Mouse (Mus musculus) intestine, embryonic 16.5 days (tissue): Measurements from ENCODE around the gene Tmf1. TPM values are rescaled to one million over a fixed set of nuclear protein-coding genes. Genes with fewer than 3 reads are reported as not detected.

ENCODE experiments used
- ATAC-seq: fragments of 200-750 bp; cut with Nextera tagmentation; 2 replicates; pipeline ENCODE4 v1.8.0; 2017; ENCODE audit warnings: moderate TSS enrichment, moderate library complexity
- H3K27ac ChIP-seq: fragments of 300-500 bp; sonication (generic); 2 replicates; pipeline ENCODE4 v1.5.1; 2014; ENCODE audit warnings: mild to moderate bottlenecking, low read length
- H3K27me3 ChIP-seq: fragments of 300-500 bp; sonication (generic); replicated peaks from 2 replicates; pipeline ENCODE4 v1.6.1; 2014; ENCODE audit warnings: low read length, control low read depth, mixed read lengths; ENCODE audit not compliant: control insufficient read depth, insufficient read depth
- H3K36me3 ChIP-seq: fragments of 300-500 bp; sonication (generic); 2 replicates; pipeline ENCODE4 v1.6.1; 2014; ENCODE audit warnings: low read length, control low read depth; ENCODE audit not compliant: control insufficient read depth, insufficient read depth
- H3K4me1 ChIP-seq: fragments of 300-500 bp; sonication (generic); 2 replicates; pipeline ENCODE4 v1.6.1; 2014; ENCODE audit warnings: low read length, control low read depth, mixed read lengths; ENCODE audit not compliant: control insufficient read depth, insufficient read depth
- H3K4me2 ChIP-seq: fragments of 300-500 bp; sonication (generic); 2 replicates; pipeline ENCODE4 v1.6.1; 2014; ENCODE audit warnings: low read depth, low read length, control low read depth
- H3K4me3 ChIP-seq: fragments of 300-500 bp; sonication (generic); 2 replicates; pipeline ENCODE4 v1.5.1; 2014; ENCODE audit warnings: mild to moderate bottlenecking, low read length
- H3K9ac ChIP-seq: fragments of 300-500 bp; sonication (generic); 2 replicates; pipeline ENCODE4 v1.6.1; 2014; ENCODE audit warnings: low read depth, low read length
- H3K9me3 ChIP-seq: fragments of 300-500 bp; sonication (generic); 2 replicates; pipeline ENCODE4 v1.6.1; 2016; ENCODE audit warnings: low read length, control low read depth; ENCODE audit not compliant: control insufficient read depth
- WGBS: fragments of 180-500 bp; shearing (Covaris S2); extraction: QIAGEN DNeasy Blood & Tissue Kit; methylation state at CpG from one replicate; pipeline ENCODE4 v1.1.7; 2014; 5-methylcytosine and 5-hydroxymethylcytosine counted together
- polyA plus RNA-seq: library from polyadenylated mRNA; unstranded; fragments of >200 nt; fragmentation: Nextera tagmentation; extraction: Ambion mirVana; gene quantifications from 2 replicates; pipeline ENCODE4 v1.2.1, GENCODE M21; 2015

Gene Tmf1
- polyA plus RNA-seq, 1 experiment from 2014 or later, result 23.3 TPM

- 0 out of 2 replicates have a peak, but pooled peaks cover 2% of the 10 kb centered on the region for H3K4me1 ChIP-seq
- H3K9ac ChIP-seq, result no peak overlapping the region
- H3K4me2 ChIP-seq, result no peak overlapping the region
- no peaks in the 10 kb centered on the region for H3K36me3 ChIP-seq
- ATAC-seq, result peak; percentile 91
- H3K27ac ChIP-seq, result 0 out of 2 replicates have a peak overlapping the region, but pooled peaks have one; percentile 11
- no peaks in the 10 kb centered on the region for H3K27me3 ChIP-seq
- H3K9me3 ChIP-seq, result no peaks in the 10 kb centered on the region
- no peak overlapping the region for H3K4me3 ChIP-seq
- WGBS, result 53% methylated on average over 10 of the region's 10 CpGs
These were observed 54.4 kb downstream of the Tmf1 start for GRCm38 (mm10) chr6:97124336-97125010.

DNA sequence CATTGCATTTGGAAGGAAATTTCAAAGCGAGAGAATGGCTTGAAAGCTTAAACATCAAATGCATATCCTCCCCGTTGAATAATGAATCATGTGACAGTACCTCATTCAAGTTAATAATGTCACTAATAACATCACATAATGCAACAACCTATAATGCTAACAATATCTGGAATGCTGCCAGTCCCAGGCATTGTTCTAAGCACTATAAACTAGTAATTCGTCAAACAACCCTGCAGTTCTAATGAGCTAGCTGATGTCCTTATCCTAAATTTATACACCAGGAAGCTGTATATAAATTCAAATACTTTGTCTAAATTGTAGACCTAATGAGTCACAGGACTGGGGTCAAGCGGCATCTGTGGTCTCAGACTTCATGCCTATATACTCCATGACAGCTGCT lies 58.0 kb downstream of the Tmf1 start:
- Histone ChIP-seq H3K4me2 (no peak overlapping the region), H3K4me3 (no peak overlapping the region), H3K27ac (no peak overlapping the region), H3K36me3 (no peaks in the 10 kb centered on the region), H3K4me1 (0 out of 2 replicates have a peak, but pooled peaks cover 2% of the 10 kb centered on the region), H3K27me3 (no peaks in the 10 kb centered on the region), H3K9ac (no peak overlapping the region), H3K9me3 (no peaks in the 10 kb centered on the region)
- no peak for ATAC-seq
- WGBS, result 70% methylated on average over 4 of the region's 4 CpGs

DNA sequence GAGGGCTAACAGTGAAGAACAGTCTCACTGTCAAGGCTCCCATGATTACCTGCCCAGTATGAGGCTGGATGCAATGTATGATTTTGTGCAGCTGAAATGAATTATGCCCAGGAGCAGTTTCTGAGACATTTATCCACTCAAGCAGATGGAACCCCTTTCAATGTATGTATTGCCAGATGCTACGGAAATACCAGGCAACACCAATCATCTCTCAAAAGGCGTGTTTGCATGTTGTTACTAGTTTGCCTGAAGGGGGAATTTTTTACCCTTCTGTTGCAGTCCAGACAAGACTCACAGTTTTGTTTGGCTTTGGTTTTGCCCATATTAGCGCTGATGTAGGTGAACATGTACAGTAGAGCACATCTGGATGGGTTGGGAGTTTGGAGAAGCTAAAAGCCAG lies 60.6 kb downstream of the Tmf1 start:
- Histone ChIP-seq H3K9me3 (no peaks in the 10 kb centered on the region), H3K4me2 (no peak overlapping the region), H3K9ac (no peak overlapping the region), H3K4me1 (no peaks in the 10 kb centered on the region), H3K4me3 (no peak overlapping the region), H3K36me3 (no peaks in the 10 kb centered on the region), H3K27me3 (no peaks in the 10 kb centered on the region), H3K27ac (no peak overlapping the region)
- WGBS, result 86% methylated on average over 3 of the region's 3 CpGs
- no peak for ATAC-seq

GRCm38 (mm10) chr6:97116896-97117295 lies 62.0 kb downstream of the Tmf1 start:
- Histone ChIP-seq H3K4me1 (no peaks in the 10 kb centered on the region), H3K9ac (no peak overlapping the region), H3K36me3 (no peaks in the 10 kb centered on the region), H3K9me3 (no peaks in the 10 kb centered on the region), H3K4me3 (no peak overlapping the region), H3K27ac (no peak overlapping the region), H3K4me2 (no peak overlapping the region), H3K27me3 (no peaks in the 10 kb centered on the region)
- WGBS, result 85% methylated on average over 5 of the region's 5 CpGs
- ATAC-seq, result no peak

- no peak for ATAC-seq
- no peak overlapping the region for H3K4me3 ChIP-seq
- no peak overlapping the region for H3K27ac ChIP-seq
- 66% methylated on average over 3 of the region's 3 CpGs for WGBS
- no peaks in the 10 kb centered on the region for H3K27me3 ChIP-seq
- no peaks in the 10 kb centered on the region for H3K9me3 ChIP-seq
- H3K4me1 ChIP-seq, result no peaks in the 10 kb centered on the region
- H3K9ac ChIP-seq, result no peak overlapping the region
- no peaks in the 10 kb centered on the region for H3K36me3 ChIP-seq
- H3K4me2 ChIP-seq, result no peak overlapping the region
These were observed 64.1 kb downstream of the Tmf1 start for GRCm38 (mm10) chr6:97114821-97115220.

DNA sequence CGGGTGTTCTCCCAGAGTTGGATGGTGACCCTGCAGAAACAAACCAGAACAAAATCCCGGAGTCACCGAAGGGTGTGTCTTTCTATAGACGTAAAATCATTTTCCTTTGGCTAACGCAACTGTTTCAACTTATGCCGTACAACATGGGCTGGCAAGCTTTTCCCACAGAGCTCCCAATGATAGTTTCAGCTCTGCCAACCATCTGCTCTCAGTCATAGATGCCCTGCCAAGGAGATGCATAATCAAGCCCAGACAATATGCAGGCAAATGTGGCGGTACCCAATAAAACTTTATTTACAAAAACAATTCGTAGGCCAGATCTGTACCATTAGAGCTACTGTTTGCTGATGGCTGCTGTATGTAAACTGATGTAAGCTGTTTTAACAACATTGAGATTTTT lies 66.7 kb downstream of the Tmf1 start:
- WGBS, result 92% methylated on average over 8 of the region's 8 CpGs
- H3K27me3 ChIP-seq, result no peaks in the 10 kb centered on the region
- ATAC-seq, result no peak
- H3K4me2 ChIP-seq, result no peak overlapping the region
- H3K36me3 ChIP-seq, result no peaks in the 10 kb centered on the region
- no peaks in the 10 kb centered on the region for H3K4me1 ChIP-seq
- H3K9ac ChIP-seq, result no peak overlapping the region
- no peak overlapping the region for H3K27ac ChIP-seq
- no peak overlapping the region for H3K4me3 ChIP-seq
- H3K9me3 ChIP-seq, result no peaks in the 10 kb centered on the region

DNA sequence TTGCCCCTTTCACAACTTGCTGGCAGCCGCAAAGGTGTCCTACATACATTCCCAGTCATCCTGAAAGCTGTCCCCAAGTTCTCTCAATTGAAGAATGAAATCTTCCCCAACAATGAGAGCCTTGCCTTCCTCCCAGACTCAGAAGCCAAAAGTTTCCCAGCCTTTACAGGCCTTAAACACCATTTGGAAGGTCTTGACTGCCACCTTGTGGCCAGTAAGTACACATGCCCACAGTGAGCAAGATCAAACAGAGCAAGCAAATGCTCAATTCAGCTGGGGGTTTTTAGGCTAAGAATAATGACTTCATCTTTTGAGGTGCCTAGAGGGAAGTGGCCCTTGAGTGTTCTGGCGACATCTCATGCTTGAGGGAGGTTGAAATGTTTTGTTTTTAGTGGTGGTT lies 72.1 kb downstream of the Tmf1 start:
- WGBS, result 22% methylated on average over 2 of the region's 2 CpGs
- Histone ChIP-seq H3K36me3 (no peaks in the 10 kb centered on the region), H3K27ac (no peak overlapping the region), H3K27me3 (0 out of 2 replicates have a peak, but pooled peaks cover 3% of the 10 kb centered on the region), H3K9ac (no peak overlapping the region), H3K4me2 (no peak overlapping the region), H3K4me1 (no peaks in the 10 kb centered on the region), H3K9me3 (no peaks in the 10 kb centered on the region), H3K4me3 (no peak overlapping the region)
- ATAC-seq, result peak; percentile 52

- 0 out of 2 replicates have a peak, but pooled peaks cover 3% of the 10 kb centered on the region for H3K27me3 ChIP-seq
- no peak overlapping the region for H3K4me3 ChIP-seq
- no peak overlapping the region for H3K9ac ChIP-seq
- no peaks in the 10 kb centered on the region for H3K36me3 ChIP-seq
- WGBS, result 88% methylated on average over 8 of the region's 8 CpGs
- ATAC-seq, result no peak
- no peaks in the 10 kb centered on the region for H3K9me3 ChIP-seq
- no peaks in the 10 kb centered on the region for H3K4me1 ChIP-seq
- H3K27ac ChIP-seq, result no peak overlapping the region
- H3K4me2 ChIP-seq, result no peak overlapping the region
These were observed 72.8 kb downstream of the Tmf1 start for GRCm38 (mm10) chr6:97106106-97106505.

DNA sequence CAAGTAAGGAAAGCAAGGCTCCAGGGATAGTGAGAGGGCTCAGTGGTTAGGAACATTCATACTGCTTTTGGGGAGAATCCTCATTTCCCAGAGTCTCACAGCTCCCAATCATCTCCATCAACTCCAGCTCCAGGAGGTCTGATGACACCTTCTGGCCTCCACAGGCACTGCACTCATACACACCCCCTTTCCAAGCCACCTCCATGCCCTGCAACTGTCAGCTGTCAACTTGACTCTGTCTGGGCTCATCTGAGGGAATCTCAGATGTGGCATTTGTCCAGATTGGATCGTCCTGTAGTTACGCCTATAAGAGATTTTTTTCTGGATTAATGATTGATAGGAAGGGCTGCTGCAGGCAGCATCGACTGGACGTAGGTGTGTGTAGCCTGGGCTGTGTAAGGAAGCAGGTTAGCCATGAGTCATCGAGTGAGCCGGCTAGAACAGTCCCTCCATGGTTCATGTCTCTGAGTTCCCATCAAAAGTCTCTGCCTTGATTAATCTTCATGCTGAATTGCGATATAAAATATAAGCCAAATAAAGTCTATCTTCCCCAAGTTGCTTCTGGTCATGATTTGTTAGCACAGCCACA lies 74.6 kb downstream of the Tmf1 start:
- 62% methylated on average over 7 of the region's 7 CpGs for WGBS

More for the DNA sequence above, 74.6 kb downstream of the Tmf1 start:
- Histone ChIP-seq H3K36me3 (no peaks in the 10 kb centered on the region), H3K27me3 (0 out of 2 replicates have a peak, but pooled peaks cover 3% of the 10 kb centered on the region), H3K4me2 (no peak overlapping the region), H3K9me3 (no peaks in the 10 kb centered on the region), H3K27ac (no peak overlapping the region), H3K4me1 (no peaks in the 10 kb centered on the region), H3K9ac (no peak overlapping the region), H3K4me3 (no peak overlapping the region)
- peak; percentile 76 for ATAC-seq
